8 mouse cellular contexts compared by ENCODE assay signal in genomic region chr17:13657182-13657562, GRCm38 (mm10).
DNase-seq lines count a peak whose midpoint lies in the region; ATAC-seq and TF ChIP-seq lines count a peak whose summit lies in the region.

No protein-coding gene starts in this region.

- H3K4me2 ChIP-seq in hindbrain, postnatal 0 days (ENCODE audit: low read depth, low read length) = peak overlapping the region; percentile 40
- H3K4me2 ChIP-seq in neural tube, embryonic 12.5 days (replicated peaks) = peak overlapping the region; percentile 49; the same call in 1 of the 2 replicates

- H3K36me3 ChIP-seq in liver, adult 2 months (ENCODE audit: control insufficient read depth, insufficient read depth, low read length) = no peaks in the 10 kb centered on the region
- H3K36me3 ChIP-seq in hindbrain, postnatal 0 days (ENCODE audit: insufficient read depth, low read length) = no peaks in the 10 kb centered on the region
- no peaks in the 10 kb centered on the region for H3K36me3 ChIP-seq in neural tube, embryonic 12.5 days

- 3% methylated on average over 10 of the region's 10 CpGs for whole genome bisulfite sequencing in cerebellum, adult 2 months
- 8% methylated on average over 10 of the region's 10 CpGs for WGBS in liver, adult 2 months
- 20% methylated on average over 10 of the region's 10 CpGs for WGBS in hindbrain, postnatal 0 days
- WGBS in neural tube, embryonic 12.5 days = 25% methylated on average over 10 of the region's 10 CpGs

- no peak for TF ChIP-seq CTCF in cerebellum, adult 2 months (IDR thresholded peaks at IDR 0.05; ENCODE audit: borderline replicate concordance, insufficient read depth, low read depth, low read length)
- no peak for TF ChIP-seq CTCF in liver, adult 2 months (IDR thresholded peaks at IDR 0.05; ENCODE audit: low read depth, low read length)
- no peak for TF ChIP-seq CTCF in hindbrain, postnatal 0 days (IDR thresholded peaks at IDR 0.05; ENCODE audit: low read depth)

- ATAC-seq in hindbrain, postnatal 0 days = no peak
- no peak for ATAC-seq in neural tube, embryonic 12.5 days (ENCODE audit: low FRiP score, low read depth)

- H3K27ac ChIP-seq in cerebellum, adult 2 months (ENCODE audit: insufficient read depth, low read length) = peak overlapping the region; percentile 76
- peak overlapping the region; percentile 15 for H3K27ac ChIP-seq in liver, adult 2 months (replicated peaks; ENCODE audit: insufficient read depth, low read depth, low read length)
- peak overlapping the region; percentile 83 for H3K27ac ChIP-seq in hindbrain, postnatal 0 days
- peak overlapping the region; percentile 54; the same call in 1 of the 2 replicates for H3K27ac ChIP-seq in neural tube, embryonic 12.5 days

- no peaks in the 10 kb centered on the region for H3K27me3 ChIP-seq in cerebellum, adult 2 months (ENCODE audit: control insufficient read depth, insufficient read depth, low read length)
- H3K27me3 ChIP-seq in liver, adult 2 months (ENCODE audit: control insufficient read depth, insufficient read depth, low read length) = no peaks in the 10 kb centered on the region
- no peaks in the 10 kb centered on the region for H3K27me3 ChIP-seq in hindbrain, postnatal 0 days (ENCODE audit: insufficient read depth, low read length)
- H3K27me3 ChIP-seq in neural tube, embryonic 12.5 days (replicated peaks) = no peaks in the 10 kb centered on the region

- intact Hi-C loops in left cerebral cortex, postnatal 10 days (cut with DNase I) = no loop called here

- H3K79me2 ChIP-seq in liver, adult 2 months (ENCODE audit: control insufficient read depth, insufficient read depth, low read length) = no peaks in the 10 kb centered on the region

- no peak for TF ChIP-seq POLR2A in cerebellum, adult 2 months (IDR thresholded peaks at IDR 0.05; ENCODE audit: borderline replicate concordance, insufficient read depth, low read length)
- TF ChIP-seq POLR2A in liver, adult 2 months (IDR thresholded peaks at IDR 0.05; ENCODE audit: extremely low read depth, insufficient read depth, low read length) = no peak

- peak overlapping the region; percentile 3 for H3K4me3 ChIP-seq in cerebellum, adult 2 months (replicated peaks; ENCODE audit: insufficient read depth, low read depth, low read length)
- no peak overlapping the region for H3K4me3 ChIP-seq in liver, adult 2 months (ENCODE audit: insufficient read depth, low read depth, low read length)
- no peak overlapping the region for H3K4me3 ChIP-seq in hindbrain, postnatal 0 days (ENCODE audit: low read length)
- H3K4me3 ChIP-seq in neural tube, embryonic 12.5 days = no peak overlapping the region

- H3K4me1 ChIP-seq in cerebellum, adult 2 months (ENCODE audit: control insufficient read depth, insufficient read depth, low read length) = peaks cover 22% of the 10 kb centered on the region
- peaks cover 6% of the 10 kb centered on the region for H3K4me1 ChIP-seq in liver, adult 2 months (ENCODE audit: control insufficient read depth, insufficient read depth, low read length)
- peaks cover 23% of the 10 kb centered on the region; the same call in 1 of the 2 replicates for H3K4me1 ChIP-seq in hindbrain, postnatal 0 days (ENCODE audit: insufficient read depth, low read length)
- peaks cover 35% of the 10 kb centered on the region for H3K4me1 ChIP-seq in neural tube, embryonic 12.5 days

- no peaks in the 10 kb centered on the region for H3K9me3 ChIP-seq in hindbrain, postnatal 0 days (ENCODE audit: low read length)
- H3K9me3 ChIP-seq in neural tube, embryonic 12.5 days = no peaks in the 10 kb centered on the region

- DNase-seq in cerebellum, adult 2 months = no peak
- no peak for DNase-seq in cerebellum, adult 9-11 months
- DNase-seq in liver, adult 2 months (ENCODE audit: extremely low read depth, low read depth, low spot score) = peak; percentile 60
- DNase-seq in liver = no peak
- DNase-seq in hindbrain, postnatal 0 days (ENCODE audit: low spot score) = no peak
- no peak for DNase-seq in thymus, postnatal 36 days
- no peak for DNase-seq in left cerebral cortex, postnatal 10 days (ENCODE audit: extremely low spot score in 1 of 2, low spot score in 2 of 2)

- no peak overlapping the region for H3K9ac ChIP-seq in liver, adult 2 months (ENCODE audit: low read depth, low read length)
- H3K9ac ChIP-seq in hindbrain, postnatal 0 days (replicated peaks; ENCODE audit: low read length) = no peak overlapping the region
- no peak overlapping the region for H3K9ac ChIP-seq in neural tube, embryonic 12.5 days

Comparison
In these comparisons a context has a peak if more than half of its experiments do, and no peak if none do; other contexts are left out.
1. H3K27ac ChIP-seq: peak in every context shown above with its lines; median percentile 83 in hindbrain, postnatal 0 days; 76 in cerebellum, adult 2 months; 54 in neural tube, embryonic 12.5 days; 15 in liver, adult 2 months.